Mouse (Mus musculus) thymus, postnatal 25 days (tissue): ENCODE measurements around the gene Sestd1.

Source experiments
- DNase-seq: peaks from one replicate; pipeline ENCODE4 v3.0.0; 2022

Sestd1 gene

GRCm38 (mm10) chr2:77171444-77172240, 108.8 kb downstream of the Sestd1 start:
- no peak for DNase-seq

- DNase-seq, result no peak
Measured at GRCm38 (mm10) chr2:77170633-77171105, 109.7 kb downstream of the Sestd1 start, which contains the start of gene Ccdc141. Gene Ccdc141 (minus strand): TSS chr2:77170636.

DNA sequence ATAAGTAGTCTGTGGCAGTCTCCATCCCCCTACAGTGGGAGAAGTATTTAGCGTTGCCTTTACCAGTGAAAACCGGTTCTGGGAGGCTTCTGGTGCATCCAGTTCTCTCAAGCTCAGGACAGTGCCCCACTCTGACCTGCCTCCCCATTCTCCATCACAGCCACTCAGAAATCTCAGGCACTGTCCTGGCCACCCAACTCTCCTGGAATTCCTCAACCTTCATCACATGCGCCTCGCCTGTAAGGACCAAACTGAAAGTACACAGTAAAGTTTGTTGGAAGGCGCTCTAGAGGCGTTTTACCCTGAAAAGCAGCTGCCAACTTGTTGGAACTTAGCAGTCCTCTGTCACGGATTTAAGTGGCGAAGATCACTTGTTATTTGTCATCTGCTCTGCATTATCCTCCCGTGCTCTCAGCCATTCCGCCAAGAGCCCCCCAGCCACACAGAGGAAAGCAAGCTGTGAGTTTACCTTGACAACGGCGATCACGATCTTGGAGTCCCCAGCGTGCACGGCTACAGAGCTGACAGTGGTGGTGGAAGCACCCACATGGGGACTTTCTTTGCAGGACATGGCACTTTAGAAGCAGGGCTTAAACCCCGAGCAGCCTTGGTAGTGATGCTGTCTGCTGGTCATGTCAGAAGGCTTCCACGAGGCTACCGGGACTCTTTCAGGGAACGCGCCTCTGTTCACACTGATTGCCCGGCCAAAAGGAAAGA, 110.3 kb downstream of the Sestd1 start:
- DNase-seq, result peak; percentile 43

- DNase-seq, result no peak
Measured at GRCm38 (mm10) chr2:77169218-77169617, 111.2 kb downstream of the Sestd1 start.

- DNase-seq, result no peak
Measured at GRCm38 (mm10) chr2:77168781-77169180, 111.6 kb downstream of the Sestd1 start.

GRCm38 (mm10) chr2:77168081-77168685, 112.2 kb downstream of the Sestd1 start:
- no peak for DNase-seq

GRCm38 (mm10) chr2:77166366-77166765, 114.0 kb downstream of the Sestd1 start:
- DNase-seq, result no peak

- no peak for DNase-seq
Measured at GRCm38 (mm10) chr2:77164662-77165061, 115.7 kb downstream of the Sestd1 start.

- DNase-seq, result no peak
Measured at GRCm38 (mm10) chr2:77163381-77163780, 117.0 kb downstream of the Sestd1 start.

GRCm38 (mm10) chr2:77162135-77162534, 118.3 kb downstream of the Sestd1 start:
- DNase-seq, result no peak

DNA sequence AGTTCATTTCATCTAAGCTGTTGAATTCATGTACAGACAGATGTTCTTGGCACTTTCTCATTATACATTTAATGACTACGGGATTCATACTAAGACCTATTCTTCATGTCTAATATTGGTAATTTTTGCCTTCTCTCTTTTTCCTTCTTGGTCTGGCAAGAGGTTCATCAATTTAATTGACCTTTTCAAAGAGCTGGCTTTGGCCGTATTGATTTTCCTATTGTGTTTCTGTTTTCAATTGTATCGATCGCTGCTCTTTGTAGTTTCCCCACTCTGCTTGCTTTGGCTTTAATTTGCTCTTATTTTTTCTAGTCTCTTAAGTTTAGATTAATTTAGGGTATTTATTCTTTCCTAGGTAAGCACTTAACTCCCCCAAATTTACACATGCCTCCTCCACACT, 122.8 kb downstream of the Sestd1 start:
- no peak for DNase-seq

DNA sequence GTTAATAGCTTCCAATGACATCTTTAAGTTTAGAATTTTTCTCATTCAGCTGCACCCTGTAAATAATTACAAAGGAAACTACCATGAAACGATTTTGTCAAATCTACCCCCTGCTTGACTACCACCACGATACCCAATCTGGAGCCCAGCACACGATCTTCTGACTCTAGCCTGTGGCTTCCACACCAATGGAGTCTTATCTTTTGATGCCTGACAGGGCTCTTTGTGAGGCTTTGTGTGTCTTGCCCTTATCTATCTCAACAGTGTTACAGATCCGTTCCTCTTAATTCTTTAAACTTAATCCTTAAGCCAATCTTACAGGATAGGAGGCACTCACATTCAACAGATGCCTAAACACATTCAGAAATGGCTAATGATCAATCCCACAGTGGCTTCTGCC, 126.3 kb downstream of the Sestd1 start:
- no peak for DNase-seq

GRCm38 (mm10) chr2:77151255-77151654, 129.1 kb downstream of the Sestd1 start:
- DNase-seq, result no peak

DNA sequence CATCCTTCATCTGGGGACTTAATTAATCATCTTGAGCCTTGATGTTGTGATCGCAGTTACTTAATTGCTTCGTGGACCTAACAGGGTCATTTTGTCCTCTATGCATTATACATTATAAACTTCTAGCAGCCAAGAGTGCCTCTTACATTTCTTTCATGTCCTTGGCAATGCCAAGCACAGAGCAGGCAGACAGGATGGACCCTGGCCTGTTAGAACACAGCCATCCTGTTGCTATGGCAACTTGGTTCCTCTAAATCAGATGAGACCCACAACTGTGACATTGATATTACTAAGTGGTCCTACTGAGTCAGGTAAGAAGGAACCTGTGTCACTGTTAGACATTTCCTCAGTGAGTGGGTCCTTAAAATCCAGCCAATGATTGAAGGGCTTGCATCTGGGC, 130.8 kb downstream of the Sestd1 start:
- DNase-seq, result no peak

DNA sequence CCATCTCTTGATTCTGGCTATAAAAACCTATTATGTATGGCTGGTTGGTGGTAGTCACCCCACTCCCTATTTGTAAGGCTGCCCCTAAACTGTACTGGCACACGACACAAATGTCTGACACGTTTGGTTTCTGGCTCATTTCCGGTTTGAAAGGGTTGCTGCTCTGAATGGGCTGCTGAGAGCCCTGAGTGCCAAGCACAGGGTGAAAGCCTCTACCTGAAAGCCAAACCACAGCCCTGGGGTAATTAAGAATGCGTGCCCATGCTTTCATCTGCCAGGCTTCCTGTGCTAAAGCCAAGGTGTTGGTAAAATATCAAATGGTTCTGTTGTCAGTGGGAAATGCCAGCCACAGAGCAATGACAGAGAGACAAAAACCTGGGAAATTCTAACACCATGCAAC, 132.2 kb downstream of the Sestd1 start:
- DNase-seq, result no peak

- DNase-seq, result no peak
Measured at GRCm38 (mm10) chr2:77146968-77147367, 133.4 kb downstream of the Sestd1 start.

GRCm38 (mm10) chr2:77146291-77146690, 134.1 kb downstream of the Sestd1 start:
- no peak for DNase-seq

DNA sequence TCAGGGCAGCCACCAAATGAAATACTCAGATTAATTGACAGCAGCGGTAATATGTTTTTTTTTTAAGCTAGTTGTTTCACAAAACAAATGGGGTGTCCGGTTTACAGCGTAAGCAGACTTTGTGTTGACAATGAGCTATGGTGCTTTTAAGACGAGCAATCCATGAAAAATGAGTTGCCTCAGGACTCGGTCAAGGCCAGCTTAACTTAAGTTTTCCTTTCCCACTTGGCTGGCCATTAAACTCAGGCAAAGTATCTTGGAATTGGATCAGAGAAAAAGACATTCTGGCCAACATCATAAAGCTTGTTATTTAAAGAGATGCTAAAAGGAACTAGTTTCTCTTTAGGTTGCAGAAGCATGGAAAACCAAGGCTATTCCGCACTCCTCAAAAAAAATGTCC, 136.9 kb downstream of the Sestd1 start:
- no peak for DNase-seq

GRCm38 (mm10) chr2:77138879-77139278, 141.5 kb downstream of the Sestd1 start:
- no peak for DNase-seq

DNA sequence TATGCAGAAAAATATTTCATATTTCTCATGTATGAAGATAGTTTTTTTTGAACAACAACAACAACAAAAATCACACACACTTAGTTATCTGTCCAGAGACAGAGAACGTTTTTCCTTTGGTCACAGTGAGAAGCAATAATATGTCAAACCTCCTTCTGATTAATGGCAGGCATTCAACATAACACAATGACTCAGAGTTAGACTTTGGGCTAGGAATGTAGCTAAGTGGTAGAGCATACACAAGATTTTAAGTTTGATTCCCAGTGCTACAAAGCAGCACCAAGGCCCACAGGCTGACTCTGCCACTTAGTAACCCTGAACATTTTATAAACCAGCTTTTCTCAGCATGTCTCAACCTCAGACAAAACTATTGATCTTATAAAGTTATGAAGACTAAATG, 145.5 kb downstream of the Sestd1 start:
- no peak for DNase-seq

DNA sequence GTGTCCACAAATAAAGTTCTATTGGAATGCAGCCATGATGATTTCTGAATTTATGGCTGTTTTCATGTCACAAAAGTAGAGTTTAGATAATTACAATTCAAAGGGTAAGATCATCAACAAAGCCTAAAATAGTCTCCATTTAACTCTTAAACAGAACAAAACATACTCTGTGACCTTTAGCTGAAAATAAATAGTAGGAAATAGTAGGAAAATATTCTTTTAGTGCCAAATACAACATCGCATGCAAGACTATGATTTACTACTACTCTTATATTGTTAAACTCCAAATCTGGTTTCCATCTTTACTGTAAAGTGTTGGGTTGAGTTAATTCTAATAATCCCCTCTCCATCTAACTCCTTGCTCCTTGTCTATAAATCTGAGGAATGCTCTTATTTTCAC, 147.0 kb downstream of the Sestd1 start:
- DNase-seq, result no peak
